Mouse (Mus musculus): ENCODE results near the gene Stxbp1.
A peak's percentile ranks its signal among the peaks of the same experiment; 100 is the strongest.

GRCm38 (mm10) chr2:32821041-32821802 is 25.8 kb downstream of the Stxbp1 start:
- TF ChIP-seq EP300 (IDR thresholded peaks at IDR 0.05; ENCODE audit: low read depth) (no peak), CTCF (IDR thresholded peaks at IDR 0.05; ENCODE audit: low read depth) (peak; percentile 75)

Measured in liver, postnatal 0 days (tissue).